Comparison of ENCODE assay signal across 8 mouse cellular contexts in the genomic region with DNA sequence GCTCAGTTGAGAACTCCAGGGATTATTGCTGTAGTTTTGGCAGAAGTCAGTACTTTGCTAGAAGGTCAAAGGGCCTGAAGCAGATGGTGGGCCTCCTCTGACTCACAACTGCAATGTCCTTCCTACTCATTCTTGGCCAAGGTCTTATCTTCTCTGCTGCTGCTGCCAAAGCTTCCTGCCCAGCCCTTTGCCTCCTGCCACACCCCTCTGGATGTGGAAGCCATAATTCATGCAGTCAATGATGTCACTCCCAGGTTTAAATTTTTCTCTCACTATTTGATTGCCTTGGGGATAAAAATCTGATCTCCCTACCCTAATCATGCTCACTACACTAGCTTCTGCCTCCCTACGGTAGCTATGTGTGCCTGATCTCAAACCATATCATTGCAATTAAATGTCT.
A peak's percentile ranks its signal among the peaks of the same experiment; 100 is the strongest.
DNase-seq lines count a peak whose midpoint lies in the region; ATAC-seq and TF ChIP-seq lines count a peak whose summit lies in the region.

No protein-coding gene starts in this region.

- H3K27me3 ChIP-seq in myocyte (ENCODE audit: control insufficient read depth, insufficient read depth, insufficient read length): no peaks in the 10 kb centered on the region
- H3K27me3 ChIP-seq in hindbrain, embryonic 13.5 days: no peaks in the 10 kb centered on the region

- no peaks in the 10 kb centered on the region for H3K36me3 ChIP-seq in myocyte (ENCODE audit: control insufficient read depth, insufficient read depth)
- no peaks in the 10 kb centered on the region for H3K36me3 ChIP-seq in hindbrain, embryonic 13.5 days

- H3K4me2 ChIP-seq in myocyte (ENCODE audit: low read depth): peak overlapping the region; percentile 26
- H3K4me2 ChIP-seq in hindbrain, embryonic 13.5 days: no peak overlapping the region

- ATAC-seq in hindbrain, embryonic 13.5 days (ENCODE audit: low FRiP score): no peak

- H3K9ac ChIP-seq in hindbrain, embryonic 13.5 days: no peak overlapping the region

- intact Hi-C loops in gastrocnemius, adult 2 months (cut with DNase I): no loop called here
- intact Hi-C loops in left cerebral cortex, postnatal 36 days (cut with DNase I): no loop called here

- H3ac ChIP-seq in myocyte (ENCODE audit: control insufficient read depth, insufficient read length): no peak overlapping the region

- TF ChIP-seq CTCF in gastrocnemius, adult 2 months (IDR thresholded peaks at IDR 0.05): no peak

- TF ChIP-seq POLR2A in myocyte (IDR thresholded peaks at IDR 0.05; ENCODE audit: insufficient read length, low read depth): no peak

- no peak overlapping the region for H3K4me3 ChIP-seq in gastrocnemius, adult 2 months
- H3K4me3 ChIP-seq in myocyte: no peak overlapping the region
- H3K4me3 ChIP-seq in hindbrain, embryonic 13.5 days: no peak overlapping the region

- peak overlapping the region; percentile 46; the same call in 1 of the 2 replicates for H3K27ac ChIP-seq in gastrocnemius, adult 2 months
- no peak overlapping the region for H3K27ac ChIP-seq in hindbrain, embryonic 13.5 days

- H3K79me2 ChIP-seq in myocyte (ENCODE audit: control insufficient read depth, insufficient read depth): peaks cover 14% of the 10 kb centered on the region

- WGBS in hindbrain, embryonic 13.5 days: 83% methylated on average over 1 of the region's 1 CpGs

- DNase-seq in gastrocnemius, adult 2 months: no peak
- DNase-seq in gastrocnemius, postnatal 10 days: no peak
- peak; percentile 79 to 85 for DNase-seq in heart, adult 9 months (ENCODE audit: low spot score in 2 of 2)
- DNase-seq in kidney, postnatal 25 days: peak; percentile 68 to 85
- DNase-seq in natural killer cell, adult 2 months (ENCODE audit: low spot score in 2 of 2): no peak
- DNase-seq in left cerebral cortex, postnatal 36 days (ENCODE audit: low spot score in 2 of 2): no peak

- H3K4me1 ChIP-seq in hindbrain, embryonic 13.5 days (replicated peaks): no peaks in the 10 kb centered on the region

- H3K9me3 ChIP-seq in hindbrain, embryonic 13.5 days: no peaks in the 10 kb centered on the region

TF ChIP-seq in myocyte, 11 proteins besides CTCF, POLR2A, EP300 and RAD21:
- TF ChIP-seq CEBPB (IDR thresholded peaks at IDR 0.05; ENCODE audit: insufficient read depth, poor library complexity, severe bottlenecking): 0 out of 2 replicates have a peak, but pooled peaks have one; percentile 14
- no peak for TF ChIP-seq POLR2AphosphoS2 (IDR thresholded peaks at IDR 0.05; ENCODE audit: insufficient read length, low read depth)
- peak in 1 of 3 experiments; percentile 52 for TF ChIP-seq MYOG (IDR thresholded peaks at IDR 0.05; ENCODE audit: control insufficient read depth in 1 of 3, insufficient read depth in 1 of 3, insufficient read length in 2 of 3, low read depth in 2 of 3)
- TF ChIP-seq MYOD1 (IDR thresholded peaks at IDR 0.05; ENCODE audit: control insufficient read depth in 1 of 3, insufficient read length in 2 of 3, low read depth in 2 of 3): peak in 2 of 3 experiments; percentile 25 to 73

Comparison
In these comparisons a context has a peak if more than half of its experiments do, and no peak if none do; other contexts are left out.
1. DNase-seq: peak in heart, adult 9 months (2 of 2) and kidney, postnatal 25 days (2 of 2); none in gastrocnemius, adult 2 months (single experiment), gastrocnemius, postnatal 10 days (single experiment), natural killer cell, adult 2 months (0 of 2) and left cerebral cortex, postnatal 36 days (0 of 2).